Mouse (Mus musculus): ENCODE results near the gene Kptn. TPM values are rescaled to one million over a fixed set of nuclear protein-coding genes. Genes with fewer than 3 reads are reported as not detected.
A peak's percentile ranks its signal among the peaks of the same experiment; 100 is the strongest.

The Kptn gene
- polyA plus RNA-seq, 1 experiment from 2014 or later = 38.7 TPM

DNA sequence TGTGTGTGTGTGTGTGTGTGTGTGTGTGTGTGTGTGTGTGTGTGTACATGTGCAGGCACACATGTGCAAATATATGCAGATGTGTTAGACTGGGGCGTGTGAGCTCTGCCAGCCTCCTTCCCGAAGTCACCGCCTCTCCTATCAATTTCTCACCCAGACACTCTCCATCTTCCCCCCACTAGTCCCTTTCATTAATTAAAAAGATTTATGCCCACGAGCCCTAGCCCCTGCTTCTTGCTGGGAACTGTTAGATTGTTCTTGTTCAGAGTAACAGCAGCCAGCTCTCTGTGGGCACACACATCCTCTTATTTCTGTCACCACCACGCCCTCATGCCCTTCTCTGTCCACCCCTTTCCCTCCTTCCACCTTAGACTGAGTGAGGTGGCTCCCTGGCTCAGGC, 53.5 kb downstream of the Kptn start:
- no peak for ATAC-seq (ENCODE audit: insufficient number of reproducible peaks, insufficient read depth, low FRiP score, low TSS enrichment)
- H3K4me3 ChIP-seq = no peak overlapping the region
- no peak overlapping the region for H3K27ac ChIP-seq
- H3K4me1 ChIP-seq = peaks cover 13% of the 10 kb centered on the region
- 0 out of 2 replicates have a peak, but pooled peaks cover under 1% of the 10 kb centered on the region for H3K9me3 ChIP-seq
- H3K27me3 ChIP-seq = peaks cover 5% of the 10 kb centered on the region; the same call in 1 of the 2 replicates
- WGBS = 54% methylated on average over 5 of the region's 5 CpGs
- no peak overlapping the region for H3K9ac ChIP-seq
- H3K36me3 ChIP-seq = no peaks in the 10 kb centered on the region
- H3K4me2 ChIP-seq (replicated peaks) = no peak overlapping the region

DNA sequence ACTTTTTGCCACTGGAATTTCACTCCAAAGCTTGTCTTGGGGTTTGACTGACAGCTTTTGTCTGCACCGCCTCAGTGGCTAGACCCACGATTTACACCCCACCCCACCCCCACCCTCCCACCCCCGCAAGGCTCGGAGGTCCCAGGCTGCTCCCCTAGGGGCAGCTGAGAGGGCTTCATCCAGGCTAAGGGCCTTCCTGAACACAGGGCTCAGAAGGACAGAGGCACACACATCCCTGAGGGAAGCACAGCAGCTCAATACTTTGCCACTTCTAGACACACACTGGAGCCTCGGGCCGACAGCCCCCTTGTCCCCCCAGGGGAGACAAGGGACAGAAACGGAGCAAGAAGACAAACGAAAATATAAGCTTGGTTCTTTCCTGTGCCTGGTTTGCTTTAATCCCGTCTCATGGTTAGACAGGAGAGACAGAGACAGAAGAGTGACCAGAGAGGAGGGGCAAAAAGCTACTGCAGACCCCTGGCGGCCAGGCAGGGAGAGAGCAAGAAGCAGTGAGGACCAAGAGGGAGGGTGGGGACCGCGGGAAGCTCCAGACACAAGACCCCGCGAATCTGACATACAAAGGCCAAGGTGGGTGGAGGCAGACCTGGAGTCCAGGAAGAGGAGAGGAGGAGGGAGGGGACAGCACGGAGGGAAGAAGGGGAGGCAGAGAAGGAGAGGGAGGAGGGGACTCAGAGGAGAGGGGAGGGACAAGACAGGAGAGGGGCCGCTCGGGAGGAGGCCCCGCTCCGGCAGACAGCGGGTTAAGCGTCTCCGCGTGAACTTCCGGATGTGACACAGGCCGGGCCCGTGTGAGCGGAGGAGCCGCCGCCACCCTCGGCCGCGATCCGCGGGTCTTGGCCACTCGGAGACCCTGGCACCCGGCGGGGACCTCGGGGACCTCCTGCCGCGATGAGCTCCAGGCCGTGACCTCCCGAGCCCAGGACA, 55.2 kb downstream of the Kptn start, which contains the start of gene Meis3:
Gene Meis3, plus strand, starts transcription at position 494 of the 945 bp plus-strand sequence.
- peak within 1 kb of the TSS; percentile 59 for H3K4me3 ChIP-seq
- peaks cover 5% of the 10 kb centered on the region; the same call in 1 of the 2 replicates for H3K27me3 ChIP-seq
- peaks cover 12% of the 10 kb centered on the region for H3K36me3 ChIP-seq
- H3K27ac ChIP-seq = peak within 1 kb of the TSS; percentile 41
- peaks cover 13% of the 10 kb centered on the region for H3K4me1 ChIP-seq
- H3K9ac ChIP-seq = peak within 1 kb of the TSS; percentile 66
- peak; percentile 86 for ATAC-seq (ENCODE audit: insufficient number of reproducible peaks, insufficient read depth, low FRiP score, low TSS enrichment)
- WGBS = under 1% methylated on average over 40 of the region's 42 CpGs
- no peaks in the 10 kb centered on the region for H3K9me3 ChIP-seq
- H3K4me2 ChIP-seq (replicated peaks) = peak within 1 kb of the TSS; percentile 72

DNA sequence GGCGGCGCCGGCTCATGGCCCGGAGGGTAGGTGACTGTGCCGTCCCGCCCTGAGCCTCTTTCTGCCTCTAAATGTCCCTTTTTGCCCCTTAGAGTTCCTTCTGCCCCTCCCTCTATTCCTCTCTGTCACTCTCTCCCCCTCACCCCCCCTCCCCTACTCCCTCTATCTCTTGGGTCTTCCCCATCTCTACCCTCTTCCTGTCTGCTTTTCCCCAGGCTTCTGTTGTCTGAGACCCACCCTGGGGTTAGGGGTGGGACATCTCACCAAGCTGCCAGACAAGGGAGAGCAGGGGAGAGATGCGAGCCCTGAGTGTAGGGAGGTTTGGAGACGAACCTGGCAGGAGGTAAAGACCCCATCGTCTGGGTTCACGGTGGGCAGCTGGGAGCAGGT, 55.8 kb downstream of the Kptn start:
- WGBS = under 1% methylated on average over 10 of the region's 10 CpGs
- Histone ChIP-seq H3K9ac (peak overlapping the region; percentile 66), H3K4me3 (peak overlapping the region; percentile 59), H3K27ac (0 out of 2 replicates have a peak overlapping the region, but pooled peaks have one; percentile 41), H3K36me3 (peaks cover 13% of the 10 kb centered on the region), H3K27me3 (peaks cover 5% of the 10 kb centered on the region; the same call in 1 of the 2 replicates), H3K4me2 (replicated peaks) (peak overlapping the region; percentile 72), H3K9me3 (no peaks in the 10 kb centered on the region), H3K4me1 (peaks cover 13% of the 10 kb centered on the region)
- 0 out of 2 replicates have a peak, but pooled peaks have one; percentile 18 for ATAC-seq (ENCODE audit: insufficient number of reproducible peaks, insufficient read depth, low FRiP score, low TSS enrichment)

Other genes with a start within 250 kb of the Kptn start
- 0.09 TPM in 1 of 2 replicates, not detected in the other for gene Crx, start 239.9 kb upstream of the Kptn start, polyA plus RNA-seq (2016; fragmentation: Nextera tagmentation; extraction: Ambion mirVana)
- not detected in 2 replicates for gene Crxos, start 237.3 kb upstream of the Kptn start, polyA plus RNA-seq (2016; fragmentation: Nextera tagmentation; extraction: Ambion mirVana)
- 1,124 and 1,186 TPM in 2 replicates for gene Selenow, start 197.5 kb upstream of the Kptn start, polyA plus RNA-seq (2016; fragmentation: Nextera tagmentation; extraction: Ambion mirVana)
- gene Nop53, start 173.8 kb upstream of the Kptn start, polyA plus RNA-seq (2016; fragmentation: Nextera tagmentation; extraction: Ambion mirVana) = 184 and 196 TPM in 2 replicates
- gene Ehd2, start 152.3 kb upstream of the Kptn start, polyA plus RNA-seq (2016; fragmentation: Nextera tagmentation; extraction: Ambion mirVana) = 17.0 and 20.4 TPM in 2 replicates
- gene Bicra, start 72.0 kb upstream of the Kptn start, polyA plus RNA-seq (2016; fragmentation: Nextera tagmentation; extraction: Ambion mirVana) = 10.2 and 10.4 TPM in 2 replicates
- 0.05 and 0.18 TPM in 2 replicates for gene Zfp541, start 58.1 kb upstream of the Kptn start, polyA plus RNA-seq (2016; fragmentation: Nextera tagmentation; extraction: Ambion mirVana)
- gene Napa, start 21.4 kb upstream of the Kptn start, polyA plus RNA-seq (2016; fragmentation: Nextera tagmentation; extraction: Ambion mirVana) = 206 and 217 TPM in 2 replicates
- gene Slc8a2, start 9.9 kb downstream of the Kptn start, polyA plus RNA-seq (2016; fragmentation: Nextera tagmentation; extraction: Ambion mirVana) = 0.49 and 0.55 TPM in 2 replicates
- 48.8 and 58.5 TPM in 2 replicates for gene Meis3, start 55.2 kb downstream of the Kptn start, polyA plus RNA-seq (2016; fragmentation: Nextera tagmentation; extraction: Ambion mirVana)
- gene Dhx34, start 102.1 kb downstream of the Kptn start, polyA plus RNA-seq (2016; fragmentation: Nextera tagmentation; extraction: Ambion mirVana) = 16.6 and 18.2 TPM in 2 replicates
- gene C5ar2, start 124.3 kb downstream of the Kptn start, polyA plus RNA-seq (2016; fragmentation: Nextera tagmentation; extraction: Ambion mirVana) = 0.09 TPM in 1 of 2 replicates, not detected in the other
- gene C5ar1, start 139.6 kb downstream of the Kptn start, polyA plus RNA-seq (2016; fragmentation: Nextera tagmentation; extraction: Ambion mirVana) = 0.87 and 1.1 TPM in 2 replicates
- 22.8 and 24.8 TPM in 2 replicates for gene Inafm1, start 153.7 kb downstream of the Kptn start, polyA plus RNA-seq (2016; fragmentation: Nextera tagmentation; extraction: Ambion mirVana)
- gene Ccdc9, start 166.9 kb downstream of the Kptn start, polyA plus RNA-seq (2016; fragmentation: Nextera tagmentation; extraction: Ambion mirVana) = 45.7 and 49.2 TPM in 2 replicates
- 7.4 and 8.5 TPM in 2 replicates for gene Bbc3, start 188.5 kb downstream of the Kptn start, polyA plus RNA-seq (2016; fragmentation: Nextera tagmentation; extraction: Ambion mirVana)